Mouse (Mus musculus) kidney, postnatal 0 days (tissue): ENCODE results near the gene Galnt18. TPM values are rescaled to one million over a fixed set of nuclear protein-coding genes. Genes with fewer than 3 reads are reported as not detected.

Experiments used
- ATAC-seq: fragments of 200-750 bp; cut with Nextera tagmentation; replicated peaks from 2 replicates; pipeline ENCODE4 v1.8.0; 2017; ENCODE audit warnings: low read depth, moderate number of reproducible peaks, moderate TSS enrichment, moderate library complexity; ENCODE audit not compliant: low FRiP score
- DNase-seq: peaks from one replicate; pipeline ENCODE4 v3.0.0-alpha.2; 2016; ENCODE audit warnings: low spot score
- H3K27ac ChIP-seq: fragments of 300-500 bp; sonication (generic); 2 replicates; pipeline ENCODE4 v1.5.1; 2014; ENCODE audit warnings: mild to moderate bottlenecking
- H3K27me3 ChIP-seq: fragments of 300-500 bp; sonication (generic); 2 replicates; pipeline ENCODE4 v1.6.1; 2014; ENCODE audit warnings: low read length, mixed read lengths; ENCODE audit not compliant: insufficient read depth
- H3K36me3 ChIP-seq: fragments of 300-500 bp; sonication (generic); 2 replicates; pipeline ENCODE4 v1.6.1; 2014; ENCODE audit warnings: low read length, mixed read lengths; ENCODE audit not compliant: insufficient read depth
- H3K4me1 ChIP-seq: fragments of 300-500 bp; sonication (generic); replicated peaks from 2 replicates; pipeline ENCODE4 v1.6.1; 2014; ENCODE audit warnings: antibody characterized with exemption, low read length, mixed read lengths; ENCODE audit not compliant: insufficient read depth
- H3K4me2 ChIP-seq: fragments of 300-500 bp; sonication (generic); 2 replicates; pipeline ENCODE4 v1.6.1; 2014; ENCODE audit warnings: mild to moderate bottlenecking, low read length, moderate library complexity, mixed read lengths
- H3K4me3 ChIP-seq: fragments of 300-500 bp; sonication (generic); replicated peaks from 2 replicates; pipeline ENCODE4 v1.5.1; 2014; ENCODE audit warnings: low read depth, low read length
- H3K9ac ChIP-seq: fragments of 300-500 bp; sonication (generic); 2 replicates; pipeline ENCODE4 v1.6.1; 2014; ENCODE audit warnings: low read depth, low read length
- H3K9me3 ChIP-seq: fragments of 300-500 bp; sonication (generic); replicated peaks from 2 replicates; pipeline ENCODE4 v1.6.1; 2016; ENCODE audit warnings: low read length, inconsistent platforms, mixed read lengths
- CTCF ChIP-seq: IDR thresholded peaks from 2 replicates; pipeline ENCODE4 v1.5.1; 2016; ENCODE audit warnings: antibody characterized with exemption, low read depth, mild to moderate bottlenecking, moderate library complexity
- WGBS: fragments of 180-500 bp; shearing (Covaris S2); extraction: QIAGEN DNeasy Blood & Tissue Kit; methylation state at CpG from one replicate; pipeline ENCODE4 v1.1.7; 2014; 5-methylcytosine and 5-hydroxymethylcytosine counted together
- polyA plus RNA-seq: library from polyadenylated mRNA; unstranded; fragments of >200 nt; fragmentation: Nextera tagmentation; extraction: Ambion mirVana; gene quantifications from 2 replicates; pipeline ENCODE4 v1.2.1, GENCODE M21; 2015

The Galnt18 gene
- polyA plus RNA-seq, 1 experiment from 2014 or later = 52.1 TPM

DNA sequence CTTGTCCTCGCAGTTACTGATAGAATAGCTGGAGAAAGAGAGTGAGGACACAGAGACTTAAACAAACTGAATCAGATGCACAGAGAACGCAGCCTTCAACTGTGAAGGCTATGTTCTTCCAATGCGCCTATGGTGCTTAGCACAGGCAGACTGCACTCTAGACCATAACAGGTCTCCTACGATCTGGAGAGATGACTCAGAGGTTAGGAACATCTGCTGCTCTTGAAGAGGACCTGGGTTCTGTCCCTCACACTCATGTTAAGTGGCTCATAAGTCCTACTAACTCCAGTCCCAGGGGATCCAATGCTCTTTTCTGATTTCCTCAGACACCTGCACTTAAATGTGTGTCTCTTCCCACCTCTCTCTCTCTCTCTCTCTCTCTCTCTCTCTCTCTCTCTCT lies 24.9 kb upstream of the Galnt18 start:
- Histone ChIP-seq H3K27ac (no peak overlapping the region), H3K4me3 (no peak overlapping the region), H3K36me3 (no peaks in the 10 kb centered on the region), H3K9ac (no peak overlapping the region), H3K4me2 (no peak overlapping the region), H3K4me1 (no peaks in the 10 kb centered on the region), H3K9me3 (no peaks in the 10 kb centered on the region), H3K27me3 (no peaks in the 10 kb centered on the region)
- 89% methylated on average over 4 of the region's 4 CpGs for WGBS
- TF ChIP-seq CTCF = no peak
- no peak for ATAC-seq
- DNase-seq = no peak

DNA sequence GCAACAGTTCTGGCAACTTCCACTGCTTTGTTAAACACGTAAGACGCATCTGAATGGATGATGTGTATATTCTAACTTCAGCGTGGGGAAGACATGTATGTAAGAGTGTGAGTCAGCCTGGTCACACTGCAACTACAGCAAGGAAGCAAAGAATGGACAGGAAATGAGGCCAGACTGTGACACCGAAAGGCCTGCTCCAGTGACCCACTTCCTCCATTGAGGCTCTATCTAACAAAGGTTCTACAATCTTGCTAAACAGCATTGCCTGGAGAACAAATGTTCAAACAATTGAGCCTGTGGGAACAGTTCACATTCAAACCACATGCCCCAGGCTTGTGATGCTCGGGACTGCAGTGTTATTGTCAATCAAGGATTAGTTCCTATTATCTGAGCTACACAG lies 21.0 kb upstream of the Galnt18 start:
- Histone ChIP-seq H3K4me3 (no peak overlapping the region), H3K4me2 (no peak overlapping the region), H3K27ac (no peak overlapping the region), H3K4me1 (no peaks in the 10 kb centered on the region), H3K9me3 (no peaks in the 10 kb centered on the region), H3K36me3 (no peaks in the 10 kb centered on the region), H3K27me3 (no peaks in the 10 kb centered on the region), H3K9ac (no peak overlapping the region)
- 80% methylated on average over 5 of the region's 5 CpGs for WGBS
- no peak for ATAC-seq
- no peak for TF ChIP-seq CTCF
- DNase-seq = no peak

GRCm38 (mm10) chr7:111800120-111800519 lies 20.3 kb upstream of the Galnt18 start:
- Histone ChIP-seq H3K4me1 (no peaks in the 10 kb centered on the region), H3K27ac (no peak overlapping the region), H3K4me2 (no peak overlapping the region), H3K9me3 (no peaks in the 10 kb centered on the region), H3K4me3 (no peak overlapping the region), H3K27me3 (no peaks in the 10 kb centered on the region), H3K36me3 (no peaks in the 10 kb centered on the region), H3K9ac (no peak overlapping the region)
- WGBS = 68% methylated on average over 5 of the region's 5 CpGs
- DNase-seq (no peak), ATAC-seq (no peak)
- TF ChIP-seq CTCF = no peak

DNA sequence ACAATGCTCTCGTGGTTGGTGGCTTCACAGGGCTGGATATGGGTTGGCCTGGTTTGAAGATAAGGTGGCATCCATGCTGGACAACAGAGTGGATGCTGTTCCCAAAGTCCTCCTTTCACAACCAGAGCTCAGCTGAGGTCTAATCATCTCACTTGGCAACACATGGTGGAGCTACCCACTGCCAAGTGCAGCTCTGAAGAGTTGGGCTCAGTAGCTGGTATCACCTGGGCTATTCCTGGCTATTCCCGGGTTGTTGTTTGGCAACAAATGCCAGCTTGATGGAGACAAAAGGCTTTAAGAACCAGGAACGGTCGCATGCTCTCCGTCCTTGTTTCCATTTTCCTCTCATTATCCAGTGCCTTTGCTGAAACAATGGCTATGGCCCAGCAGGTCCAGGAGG lies 19.2 kb upstream of the Galnt18 start:
- H3K4me1 ChIP-seq = no peaks in the 10 kb centered on the region
- H3K36me3 ChIP-seq = no peaks in the 10 kb centered on the region
- WGBS = 89% methylated on average over 5 of the region's 5 CpGs
- H3K27ac ChIP-seq = no peak overlapping the region
- no peak overlapping the region for H3K9ac ChIP-seq
- H3K4me2 ChIP-seq = no peak overlapping the region
- H3K9me3 ChIP-seq = no peaks in the 10 kb centered on the region
- DNase-seq (no peak), ATAC-seq (no peak)
- no peak for TF ChIP-seq CTCF
- no peak overlapping the region for H3K4me3 ChIP-seq
- H3K27me3 ChIP-seq = no peaks in the 10 kb centered on the region

DNA sequence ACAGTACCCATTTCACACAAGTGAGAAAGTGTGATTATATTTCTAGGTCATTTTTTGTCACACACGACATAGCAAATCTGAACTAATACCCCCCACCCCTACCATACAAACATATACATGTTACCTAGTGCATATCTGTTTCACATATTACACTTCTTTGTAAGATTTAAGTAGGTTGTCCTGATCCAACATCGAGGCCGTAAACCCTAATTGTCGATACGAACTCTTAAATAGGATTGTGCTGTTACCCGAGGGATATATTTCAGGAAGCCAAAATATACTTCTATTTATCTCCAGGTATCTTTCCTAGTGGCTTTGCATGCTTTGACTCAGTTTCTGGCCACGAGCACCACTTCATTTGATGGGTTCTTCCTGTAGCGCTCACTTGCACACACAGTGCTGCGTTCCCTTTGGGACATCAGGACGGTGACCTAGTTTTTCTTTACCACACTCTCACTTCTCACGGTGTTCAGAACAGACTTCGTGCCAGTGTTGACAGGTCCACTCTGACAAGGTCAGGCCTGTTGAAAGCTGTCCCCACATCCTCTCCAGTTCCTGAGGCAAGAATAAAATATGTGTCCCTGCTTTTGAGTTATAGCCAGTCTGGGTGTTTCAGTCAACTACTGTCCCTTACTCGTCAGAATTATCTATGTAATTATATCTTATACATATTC lies 17.7 kb upstream of the Galnt18 start:
- Histone ChIP-seq H3K36me3 (no peaks in the 10 kb centered on the region), H3K27me3 (no peaks in the 10 kb centered on the region), H3K4me1 (no peaks in the 10 kb centered on the region), H3K9me3 (no peaks in the 10 kb centered on the region), H3K27ac (no peak overlapping the region), H3K9ac (no peak overlapping the region), H3K4me2 (no peak overlapping the region), H3K4me3 (no peak overlapping the region)
- TF ChIP-seq CTCF = no peak
- no peak for ATAC-seq
- WGBS = 83% methylated on average over 13 of the region's 13 CpGs
- DNase-seq = no peak

- Histone ChIP-seq H3K4me1 (no peaks in the 10 kb centered on the region), H3K9ac (no peak overlapping the region), H3K27me3 (no peaks in the 10 kb centered on the region), H3K9me3 (no peaks in the 10 kb centered on the region), H3K36me3 (no peaks in the 10 kb centered on the region), H3K4me3 (no peak overlapping the region), H3K27ac (no peak overlapping the region), H3K4me2 (no peak overlapping the region)
- ATAC-seq (no peak), DNase-seq (no peak)
- no peak for TF ChIP-seq CTCF
Measured at GRCm38 (mm10) chr7:111795059-111795458, 15.3 kb upstream of the Galnt18 start.

- Histone ChIP-seq H3K4me2 (no peak overlapping the region), H3K9me3 (no peaks in the 10 kb centered on the region), H3K36me3 (no peaks in the 10 kb centered on the region), H3K4me3 (no peak overlapping the region), H3K27ac (no peak overlapping the region), H3K4me1 (0 out of 2 replicates have a peak, but pooled peaks cover 7% of the 10 kb centered on the region), H3K27me3 (no peaks in the 10 kb centered on the region), H3K9ac (no peak overlapping the region)
- WGBS = 64% methylated on average over 3 of the region's 3 CpGs
- TF ChIP-seq CTCF = no peak
- DNase-seq (no peak), ATAC-seq (no peak)
Measured at GRCm38 (mm10) chr7:111792154-111792553, 12.4 kb upstream of the Galnt18 start.
